ENCODE assay signal across 29 mouse cellular contexts in genomic region chr8:120569123-120569522, GRCm38 (mm10). TPM values are rescaled to one million over a fixed set of nuclear protein-coding genes. Genes with fewer than 3 reads are reported as not detected.
DNase-seq lines count a peak whose midpoint lies in the region; ATAC-seq lines count a peak whose summit lies in the region.
"Had no signal": no experiment of that assay in that cellular context is flagged by ENCODE, and none has a peak within 500 bp of the region (broad histone marks: within the 10 kb centered on the region; RNA-seq: fewer than 3 reads in every experiment).

No protein-coding gene starts in this region.

- H3K4me2 ChIP-seq in forebrain, embryonic 12.5 days: no peak overlapping the region
- no peak overlapping the region for H3K4me2 ChIP-seq in forebrain, embryonic 15.5 days (replicated peaks)
- no peak overlapping the region for H3K4me2 ChIP-seq in hindbrain, embryonic 12.5 days (replicated peaks)
- H3K4me2 ChIP-seq in hindbrain, embryonic 13.5 days: no peak overlapping the region
- H3K4me2 ChIP-seq in midbrain, embryonic 13.5 days (replicated peaks): no peak overlapping the region
- H3K4me2 ChIP-seq in midbrain, embryonic 15.5 days: no peak overlapping the region
- H3K4me2 ChIP-seq: embryonic facial prominence, embryonic 12.5 days; heart, embryonic 13.5 days; intestine, embryonic 15.5 days; stomach, embryonic 15.5 days had no signal

- no peak for ATAC-seq in forebrain, embryonic 12.5 days (ENCODE audit: low FRiP score)
- ATAC-seq in forebrain, embryonic 15.5 days (replicated peaks): no peak
- no peak for ATAC-seq in hindbrain, embryonic 12.5 days (ENCODE audit: low FRiP score)
- no peak for ATAC-seq in hindbrain, embryonic 13.5 days (ENCODE audit: low FRiP score)
- no peak for ATAC-seq in midbrain, embryonic 13.5 days
- ATAC-seq in midbrain, embryonic 15.5 days (replicated peaks): no peak
- ATAC-seq: hindbrain, postnatal 0 days; intestine, embryonic 15.5 days had no signal

- H3K9ac ChIP-seq in forebrain, embryonic 12.5 days: no peak overlapping the region
- H3K9ac ChIP-seq in forebrain, embryonic 15.5 days (replicated peaks): no peak overlapping the region
- no peak overlapping the region for H3K9ac ChIP-seq in hindbrain, embryonic 12.5 days
- H3K9ac ChIP-seq in hindbrain, embryonic 13.5 days: no peak overlapping the region
- H3K9ac ChIP-seq in midbrain, embryonic 13.5 days (replicated peaks): no peak overlapping the region
- H3K9ac ChIP-seq in midbrain, embryonic 15.5 days: no peak overlapping the region
- H3K9ac ChIP-seq: embryonic facial prominence, embryonic 12.5 days; heart, embryonic 13.5 days; intestine, embryonic 15.5 days; liver, embryonic 14.5 days; stomach, embryonic 15.5 days had no signal

- H3K9me3 ChIP-seq in forebrain, embryonic 12.5 days: no peaks in the 10 kb centered on the region
- no peaks in the 10 kb centered on the region for H3K9me3 ChIP-seq in forebrain, embryonic 15.5 days
- H3K9me3 ChIP-seq in hindbrain, embryonic 12.5 days (replicated peaks): no peaks in the 10 kb centered on the region
- no peaks in the 10 kb centered on the region for H3K9me3 ChIP-seq in hindbrain, embryonic 13.5 days
- no peaks in the 10 kb centered on the region for H3K9me3 ChIP-seq in midbrain, embryonic 13.5 days
- H3K9me3 ChIP-seq in midbrain, embryonic 15.5 days: no peaks in the 10 kb centered on the region
- H3K9me3 ChIP-seq: embryonic facial prominence, embryonic 12.5 days; heart, embryonic 13.5 days; hindbrain, embryonic 10.5 days; intestine, embryonic 15.5 days; stomach, embryonic 15.5 days had no signal

- 96% methylated on average over 17 of the region's 17 CpGs for WGBS in forebrain, embryonic 12.5 days
- 94% methylated on average over 17 of the region's 17 CpGs for WGBS in forebrain, embryonic 15.5 days
- WGBS in hindbrain, embryonic 12.5 days: 94% methylated on average over 17 of the region's 17 CpGs
- 97% methylated on average over 17 of the region's 17 CpGs for WGBS in hindbrain, embryonic 13.5 days
- 96% methylated on average over 17 of the region's 17 CpGs for WGBS in midbrain, embryonic 13.5 days
- 90% methylated on average over 17 of the region's 17 CpGs for WGBS in midbrain, embryonic 15.5 days

- no peak for DNase-seq in urinary bladder, postnatal 25 days (ENCODE audit: low spot score)
- DNase-seq: adrenal gland, postnatal 14 days; cerebellum, adult 11 months; cerebellum, adult 9-10 months; cerebellum, postnatal 36 days; embryo, embryonic 11 days; gastrocnemius, postnatal 25 days; heart, adult 18-20 months; heart, postnatal 10 days; kidney, adult 2 months; kidney, postnatal 36 days; lung, adult 2 months; lung, postnatal 10 days; right cerebral cortex, postnatal 25 days had no signal

- peaks cover 38% of the 10 kb centered on the region for H3K4me1 ChIP-seq in forebrain, embryonic 12.5 days
- H3K4me1 ChIP-seq in forebrain, embryonic 15.5 days: peaks cover 37% of the 10 kb centered on the region
- peaks cover 44% of the 10 kb centered on the region for H3K4me1 ChIP-seq in hindbrain, embryonic 12.5 days
- H3K4me1 ChIP-seq in hindbrain, embryonic 13.5 days (replicated peaks): peaks cover 49% of the 10 kb centered on the region
- H3K4me1 ChIP-seq in midbrain, embryonic 13.5 days (replicated peaks): peaks cover 51% of the 10 kb centered on the region
- H3K4me1 ChIP-seq in midbrain, embryonic 15.5 days: peaks cover 30% of the 10 kb centered on the region

- no peak overlapping the region for H3K4me3 ChIP-seq in forebrain, embryonic 12.5 days (replicated peaks)
- H3K4me3 ChIP-seq in forebrain, embryonic 15.5 days: no peak overlapping the region
- no peak overlapping the region for H3K4me3 ChIP-seq in hindbrain, embryonic 12.5 days
- H3K4me3 ChIP-seq in hindbrain, embryonic 13.5 days: no peak overlapping the region
- no peak overlapping the region for H3K4me3 ChIP-seq in midbrain, embryonic 13.5 days (replicated peaks)
- H3K4me3 ChIP-seq in midbrain, embryonic 15.5 days: no peak overlapping the region
- H3K4me3 ChIP-seq: embryonic facial prominence, embryonic 12.5 days; heart, embryonic 13.5 days; hindbrain, embryonic 10.5 days; intestine, embryonic 15.5 days; stomach, embryonic 15.5 days had no signal

- peaks cover 84% of the 10 kb centered on the region for H3K36me3 ChIP-seq in forebrain, embryonic 12.5 days (replicated peaks)
- H3K36me3 ChIP-seq in forebrain, embryonic 15.5 days: peaks cover 63% of the 10 kb centered on the region
- peaks cover 76% of the 10 kb centered on the region for H3K36me3 ChIP-seq in hindbrain, embryonic 12.5 days
- peaks cover 74% of the 10 kb centered on the region for H3K36me3 ChIP-seq in hindbrain, embryonic 13.5 days
- peaks cover 78% of the 10 kb centered on the region for H3K36me3 ChIP-seq in midbrain, embryonic 13.5 days
- peaks cover 53% of the 10 kb centered on the region for H3K36me3 ChIP-seq in midbrain, embryonic 15.5 days (replicated peaks)

- H3K27me3 ChIP-seq in forebrain, embryonic 12.5 days: no peaks in the 10 kb centered on the region
- H3K27me3 ChIP-seq in forebrain, embryonic 15.5 days: no peaks in the 10 kb centered on the region
- H3K27me3 ChIP-seq in hindbrain, embryonic 12.5 days: no peaks in the 10 kb centered on the region
- no peaks in the 10 kb centered on the region for H3K27me3 ChIP-seq in hindbrain, embryonic 13.5 days
- no peaks in the 10 kb centered on the region for H3K27me3 ChIP-seq in midbrain, embryonic 13.5 days
- no peaks in the 10 kb centered on the region for H3K27me3 ChIP-seq in midbrain, embryonic 15.5 days (replicated peaks)
- H3K27me3 ChIP-seq: CH12.LX; embryonic facial prominence, embryonic 12.5 days; heart, embryonic 13.5 days; intestine, embryonic 15.5 days; stomach, embryonic 15.5 days had no signal

- H3K27ac ChIP-seq in forebrain, embryonic 12.5 days: peak overlapping the region; percentile 50; the same call in 1 of the 2 replicates
- H3K27ac ChIP-seq in forebrain, embryonic 15.5 days (replicated peaks): no peak overlapping the region
- H3K27ac ChIP-seq in hindbrain, embryonic 12.5 days: peak overlapping the region; percentile 17; the same call in 1 of the 2 replicates
- no peak overlapping the region for H3K27ac ChIP-seq in hindbrain, embryonic 13.5 days
- H3K27ac ChIP-seq in midbrain, embryonic 13.5 days: peak overlapping the region; percentile 7
- H3K27ac ChIP-seq in midbrain, embryonic 15.5 days: no peak overlapping the region
- H3K27ac ChIP-seq: embryonic facial prominence, embryonic 12.5 days; heart, embryonic 13.5 days; intestine, embryonic 15.5 days; liver, embryonic 14.5 days; macrophage; stomach, embryonic 15.5 days had no signal

RNA-seq across cellular contexts. Expression of gene Gins2, which starts 20.0 kb away (rescaled TPM):
- polyA plus RNA-seq in forebrain, embryonic 12.5 days (2016; fragmentation: Nextera tagmentation; extraction: Ambion mirVana): 83.2 and 84.8 TPM in 2 replicates
- 27.1 and 34.2 TPM in 2 replicates for polyA plus RNA-seq in forebrain, embryonic 15.5 days (2015; fragmentation: Nextera tagmentation; extraction: Ambion mirVana)
- 49.6 and 65.3 TPM in 2 replicates for polyA plus RNA-seq in hindbrain, embryonic 12.5 days (2016; fragmentation: Nextera tagmentation; extraction: Ambion mirVana)
- polyA plus RNA-seq in hindbrain, embryonic 13.5 days (2015; fragmentation: Nextera tagmentation; extraction: Ambion mirVana): 23.1 and 24.5 TPM in 2 replicates
- 36.7 and 37.9 TPM in 2 replicates for polyA plus RNA-seq in midbrain, embryonic 13.5 days (2015; fragmentation: Nextera tagmentation; extraction: Ambion mirVana)
- 15.3 and 16.5 TPM in 2 replicates for polyA plus RNA-seq in midbrain, embryonic 15.5 days (2015; fragmentation: Nextera tagmentation; extraction: Ambion mirVana)

Comparison
In these comparisons a context has a peak if more than half of its experiments do, and no peak if none do; other contexts are left out.
1. H3K27ac ChIP-seq: peak in forebrain, embryonic 12.5 days (single experiment), hindbrain, embryonic 12.5 days (single experiment) and midbrain, embryonic 13.5 days (single experiment); none in forebrain, embryonic 15.5 days (single experiment), hindbrain, embryonic 13.5 days (single experiment) and midbrain, embryonic 15.5 days (single experiment).